Mouse (Mus musculus): ENCODE results near the gene Cldn12.

The Cldn12 gene

DNA sequence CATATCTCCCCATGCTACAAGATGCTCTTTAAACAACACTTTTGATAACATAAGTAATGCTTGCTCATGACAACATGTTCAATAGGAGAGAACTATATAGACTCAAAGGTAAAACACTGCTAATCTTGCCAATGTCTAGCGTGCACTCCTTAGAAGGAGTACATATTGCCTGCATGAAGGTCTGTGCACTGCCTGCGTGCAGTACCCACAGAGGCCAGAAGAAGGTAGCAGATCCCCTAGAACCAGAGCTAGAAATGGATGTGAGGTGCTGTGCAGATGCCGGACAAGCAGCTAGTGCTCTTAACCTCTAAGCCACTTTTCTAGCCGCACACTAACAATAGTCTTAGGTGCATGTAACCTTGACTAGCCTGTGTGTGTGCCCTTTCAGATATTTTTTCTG lies 22.6 kb downstream of the Cldn12 start:
- DNase-seq = no peak

DNA sequence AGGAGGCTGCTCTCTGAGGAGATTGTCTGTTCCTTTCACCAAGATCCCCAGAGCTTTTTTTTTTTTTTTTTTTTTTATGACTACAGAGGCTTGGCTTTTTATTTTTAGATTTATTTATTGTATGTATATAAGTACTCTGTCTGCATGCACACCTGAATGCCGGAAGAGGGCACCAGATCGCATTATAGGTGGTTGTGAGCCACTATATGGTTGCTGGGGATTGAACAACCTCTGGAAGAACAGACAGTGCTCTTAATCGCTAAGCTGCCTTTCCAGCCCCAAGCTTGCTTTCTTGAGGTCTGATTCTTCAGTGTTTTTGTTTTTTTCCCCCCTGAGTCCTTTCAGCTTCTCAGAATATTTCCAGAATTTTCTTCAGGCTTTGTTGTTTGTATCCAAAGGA lies 28.7 kb downstream of the Cldn12 start:
- no peak for DNase-seq

DNA sequence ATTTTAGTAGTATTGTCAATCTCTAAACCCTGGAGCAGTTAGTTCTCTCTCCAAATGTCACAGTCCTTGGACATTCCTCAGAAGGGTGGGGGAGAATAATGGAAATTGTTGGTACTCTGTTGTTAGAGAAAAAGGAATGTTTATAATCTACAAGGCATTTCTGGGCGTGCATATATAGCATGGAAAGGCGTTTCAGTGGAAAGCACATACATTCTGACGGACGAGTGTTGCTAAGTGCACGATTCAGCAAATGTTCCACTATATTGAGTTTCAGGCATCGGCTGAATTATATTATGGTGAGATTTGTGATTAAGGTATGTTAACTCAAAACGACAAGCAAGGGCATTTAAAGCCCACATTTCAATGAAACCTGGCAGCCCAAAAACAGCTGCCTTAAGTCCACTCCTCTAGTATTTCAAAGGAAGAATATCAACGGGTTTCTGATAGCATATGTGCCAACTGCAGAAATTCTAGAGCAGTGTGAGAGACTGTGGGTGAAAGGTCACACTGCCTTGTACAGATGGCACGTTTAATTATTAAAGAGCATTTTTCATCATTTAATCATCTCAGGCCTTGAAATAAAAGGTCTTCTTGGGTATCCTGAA lies 31.4 kb downstream of the Cldn12 start:
- DNase-seq = no peak

DNA sequence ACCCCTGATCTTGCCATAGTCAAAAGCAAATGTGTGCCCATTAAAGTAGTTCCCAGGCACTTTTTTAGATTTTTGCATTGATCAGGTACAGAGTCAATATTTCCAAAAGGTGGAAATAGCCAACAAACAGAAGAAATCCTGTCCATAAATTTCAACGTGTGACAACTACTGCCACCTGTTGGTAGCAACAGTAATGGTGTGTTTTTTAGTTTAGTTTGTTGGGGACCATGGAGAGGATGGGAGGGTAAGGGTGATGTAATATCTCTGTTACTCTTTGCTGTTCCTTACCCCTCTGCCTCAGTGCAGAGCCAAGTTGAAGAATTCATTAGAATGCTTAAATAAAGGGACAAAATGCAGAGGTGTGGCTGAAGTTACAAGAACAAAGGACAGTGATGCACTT lies 33.1 kb downstream of the Cldn12 start:
- no peak for DNase-seq

DNA sequence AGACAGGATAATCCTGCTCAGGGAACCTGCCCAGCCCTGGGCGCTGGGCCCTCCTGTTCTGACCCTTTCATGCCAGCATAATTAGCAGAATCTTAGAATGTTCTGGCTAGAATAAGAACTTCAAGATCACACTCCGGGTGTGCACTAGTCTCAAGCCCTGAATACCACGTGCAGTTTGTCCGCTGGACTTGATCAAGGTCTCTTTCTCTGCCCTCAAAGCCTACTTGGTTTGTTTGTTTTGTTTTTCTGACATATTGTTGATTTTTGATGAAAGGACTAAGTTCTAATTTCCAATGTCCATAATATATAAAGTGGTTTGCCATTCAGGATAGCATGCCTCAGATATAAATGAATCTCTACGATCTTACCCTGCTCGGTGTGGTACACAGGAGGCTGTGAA lies 35.7 kb downstream of the Cldn12 start, which contains the start of gene 1700015F17Rik:
Gene 1700015F17Rik, minus strand, starts transcription at position 101 of the 400 bp plus-strand sequence.
- no peak for DNase-seq

DNA sequence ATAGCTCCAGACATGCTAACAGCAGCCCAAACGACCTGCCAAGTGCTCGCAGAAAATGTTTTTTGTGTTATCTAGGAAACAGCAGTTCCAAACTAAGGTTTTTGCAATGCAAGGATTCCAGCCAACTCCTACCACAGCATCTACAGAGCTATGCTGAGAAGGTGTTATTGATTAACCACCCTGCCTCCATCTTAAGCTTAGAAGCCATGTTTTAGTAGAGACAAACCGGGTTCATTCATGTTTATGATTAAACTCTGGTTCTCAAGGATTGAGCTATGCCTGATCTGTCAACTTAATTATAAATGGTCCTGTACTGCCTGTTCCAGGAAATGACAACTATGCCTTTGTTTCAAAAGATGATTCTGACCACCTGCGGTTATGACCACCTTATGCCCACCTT lies 38.6 kb downstream of the Cldn12 start:
- DNase-seq = no peak

DNA sequence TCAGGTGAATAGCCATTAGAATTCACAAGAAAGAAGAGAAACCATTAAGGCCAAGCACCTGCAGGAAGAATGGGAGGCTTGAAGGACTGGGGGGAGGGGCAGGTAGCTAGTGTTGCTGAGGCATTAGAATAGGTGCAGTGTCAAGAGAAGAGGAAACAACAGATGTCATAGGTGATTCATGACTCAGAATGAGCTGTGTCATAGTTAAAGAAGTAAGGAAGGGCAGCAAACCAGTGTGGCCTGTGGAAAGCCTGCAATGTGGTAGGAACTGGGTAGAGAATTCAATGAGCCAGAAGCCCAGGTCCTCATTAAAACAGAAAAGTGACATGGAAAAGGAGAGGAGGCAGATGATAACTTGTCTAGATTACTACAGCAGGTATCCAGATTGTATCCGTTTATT lies 49.5 kb downstream of the Cldn12 start:
- DNase-seq = no peak
